Mouse (Mus musculus) neutrophil, adult 5-6 weeks (primary cell): ENCODE results near the gene Gm45753. TPM values are rescaled to one million over a fixed set of nuclear protein-coding genes. Genes with fewer than 3 reads are reported as not detected.

ENCODE experiments used
- ATAC-seq: fragments of 151-379, 151-347 bp; 2 replicates; pipeline ENCODE4 v1.8.0; 2017; ENCODE audit warnings: mild to moderate bottlenecking, moderate TSS enrichment; ENCODE audit not compliant: insufficient number of reproducible peaks, poor library complexity, low FRiP score, severe bottlenecking; ENCODE audit errors: extremely low read depth
- total RNA-seq: library from RNA; stranded (forward); fragments of 200-1000 nt; gene quantifications from 2 replicates; pipeline ENCODE4 v1.2.3, GENCODE M21; 2017

The Gm45753 gene
- total RNA-seq, 1 experiment from 2014 or later: not detected

DNA sequence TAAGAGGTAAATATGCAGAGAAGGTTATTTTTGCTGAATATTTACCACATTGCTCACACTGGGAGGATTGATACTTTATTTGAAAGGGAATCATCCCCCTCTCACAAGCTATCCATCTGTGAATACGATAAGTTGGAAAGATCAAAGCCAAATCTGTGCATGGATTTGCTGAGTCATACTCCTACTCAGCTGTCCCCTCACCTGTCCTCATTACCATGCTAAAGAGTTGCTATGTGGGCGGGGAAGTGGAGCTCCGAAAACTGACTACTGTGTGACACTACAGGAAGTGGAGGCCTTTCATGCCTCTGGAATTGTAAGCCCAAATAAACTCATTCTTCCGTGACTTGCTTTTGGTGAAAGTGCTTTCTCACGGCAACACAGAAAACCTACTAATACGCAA lies 73.0 kb downstream of the Gm45753 start:
- no peak for ATAC-seq

DNA sequence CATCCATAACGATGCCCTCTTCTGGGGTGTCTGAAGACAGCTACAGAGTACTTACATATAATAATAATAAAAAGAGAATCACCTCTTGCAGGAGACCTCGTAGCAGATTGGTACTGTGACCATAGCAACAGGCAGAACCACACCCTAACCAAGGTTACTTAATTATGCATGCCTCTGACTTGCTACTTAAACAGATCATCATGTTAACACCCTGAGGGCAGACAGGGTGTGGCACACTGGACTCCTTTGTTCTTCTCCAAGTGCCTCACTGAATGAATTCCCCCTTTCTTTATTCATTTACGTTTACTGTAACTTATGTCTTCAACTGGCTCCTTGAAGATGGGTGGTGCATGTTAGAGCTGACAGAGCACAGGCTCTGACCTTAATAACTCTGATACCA lies 75.0 kb downstream of the Gm45753 start:
- ATAC-seq: no peak

Other genes with a start within 250 kb of the Gm45753 start
- not detected in 2 replicates for gene Mtnr1a, start 239.3 kb downstream of the Gm45753 start, total RNA-seq
- gene F11, start 46.4 kb downstream of the Gm45753 start, total RNA-seq: not detected in 2 replicates
- gene Klkb1, start 13.6 kb downstream of the Gm45753 start, total RNA-seq: not detected in 2 replicates
- gene Cyp4v3, start 24.8 kb upstream of the Gm45753 start, total RNA-seq: 12.7 and 14.5 TPM in 2 replicates
- not detected in 2 replicates for gene Fam149a, start 73.8 kb upstream of the Gm45753 start, total RNA-seq
- 0.35 and 0.98 TPM in 2 replicates for gene Tlr3, start 102.6 kb upstream of the Gm45753 start, total RNA-seq
- gene Sorbs2, start 199.3 kb upstream of the Gm45753 start, total RNA-seq: 0.25 and 0.93 TPM in 2 replicates